Mouse (Mus musculus) heart, postnatal 0 days (tissue): ENCODE data around the gene Rsc1a1. TPM values are rescaled to one million over a fixed set of nuclear protein-coding genes. Genes with fewer than 3 reads are reported as not detected.

ENCODE experiments used
- ATAC-seq: fragments of 200-750 bp; cut with Nextera tagmentation; 2 replicates; pipeline ENCODE4 v1.8.0; 2017; ENCODE audit warnings: low read depth, moderate number of reproducible peaks, moderate library complexity; ENCODE audit not compliant: insufficient read depth
- DNase-seq: peaks from one replicate; pipeline ENCODE4 v3.0.0-alpha.2; 2016; ENCODE audit warnings: low spot score
- H3K27ac ChIP-seq: fragments of 300-500 bp; sonication (generic); 2 replicates; pipeline ENCODE4 v1.5.1; 2014; ENCODE audit warnings: low read depth, mild to moderate bottlenecking
- H3K27me3 ChIP-seq: fragments of 300-500 bp; sonication (generic); 2 replicates; pipeline ENCODE4 v1.6.1; 2014; ENCODE audit warnings: low read length, mixed read lengths; ENCODE audit not compliant: control insufficient read depth, insufficient read depth
- H3K36me3 ChIP-seq: fragments of 300-500 bp; sonication (generic); replicated peaks from 2 replicates; pipeline ENCODE4 v1.6.1; 2014; ENCODE audit warnings: low read length, mixed read lengths; ENCODE audit not compliant: control insufficient read depth, insufficient read depth
- H3K4me1 ChIP-seq: fragments of 300-500 bp; sonication (generic); 2 replicates; pipeline ENCODE4 v1.6.1; 2014; ENCODE audit warnings: antibody characterized with exemption; ENCODE audit not compliant: control insufficient read depth, insufficient read depth
- H3K4me2 ChIP-seq: fragments of 300-500 bp; sonication (generic); 2 replicates; pipeline ENCODE4 v1.6.1; 2014; ENCODE audit warnings: low read depth, mild to moderate bottlenecking, low read length, moderate library complexity
- H3K4me3 ChIP-seq: fragments of 300-500 bp; sonication (generic); 2 replicates; pipeline ENCODE4 v1.5.1; 2014; ENCODE audit warnings: low read depth, low read length
- H3K9ac ChIP-seq: fragments of 300-500 bp; sonication (generic); replicated peaks from 2 replicates; pipeline ENCODE4 v1.6.1; 2014; ENCODE audit warnings: low read depth, low read length, mixed read lengths
- H3K9me3 ChIP-seq: fragments of 300-500 bp; sonication (generic); replicated peaks from 2 replicates; pipeline ENCODE4 v1.6.1; 2016; ENCODE audit warnings: low read length; ENCODE audit not compliant: control insufficient read depth
- CTCF ChIP-seq: IDR thresholded peaks from 2 replicates; pipeline ENCODE4 v1.5.1; 2016; ENCODE audit warnings: antibody characterized with exemption, control low read depth, low read depth
- EP300 ChIP-seq: IDR thresholded peaks from 2 replicates; pipeline ENCODE4 v1.6.1; 2016; ENCODE audit warnings: antibody characterized with exemption, low read depth
- WGBS: fragments of 180-500 bp; shearing (Covaris S2); extraction: QIAGEN DNeasy Blood & Tissue Kit; methylation state at CpG from one replicate; pipeline ENCODE4 v1.1.7; 2014; 5-methylcytosine and 5-hydroxymethylcytosine counted together
- polyA plus RNA-seq: library from polyadenylated mRNA; unstranded; fragments of >200 nt; fragmentation: Nextera tagmentation; extraction: Ambion mirVana; gene quantifications from 2 replicates; pipeline ENCODE4 v1.2.1, GENCODE M21; 2015
- total RNA-seq: library from RNA; depleted of rRNA; stranded (reverse); fragments of >200 nt; gene quantifications from 2 replicates; pipeline ENCODE4 v1.2.3, GENCODE M21; 2014; ENCODE audit warnings: low replicate concordance

Rsc1a1 gene
- total and polyA plus RNA-seq, 2 experiments from 2014 or later, result 11.9 TPM; not detected in 1

DNA sequence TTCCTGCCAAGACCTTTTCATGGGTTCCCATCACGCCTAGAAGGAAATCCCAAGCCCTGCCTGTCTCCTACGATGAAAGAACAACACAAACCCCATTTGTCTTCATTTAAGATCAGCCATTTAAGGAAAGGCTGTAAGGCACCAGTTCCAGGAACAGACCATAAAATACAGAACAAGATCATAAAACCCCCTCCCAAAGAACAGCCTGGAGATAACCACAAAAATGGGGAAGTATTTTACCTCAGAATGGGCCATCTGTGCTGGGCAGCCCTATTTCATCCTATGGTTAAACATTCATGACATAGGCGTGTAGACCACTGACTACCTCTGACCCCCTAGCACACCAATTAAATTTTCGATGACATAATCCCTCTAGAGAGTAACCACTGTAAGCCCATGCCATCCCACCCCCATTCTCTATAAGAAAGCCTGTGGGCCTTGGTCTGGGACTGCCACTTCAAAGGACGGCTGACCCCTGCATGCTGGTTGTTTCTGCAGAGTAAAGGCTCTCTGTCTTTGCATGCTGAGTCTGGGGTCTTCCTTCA, 28.3 kb upstream of the Rsc1a1 start:
- DNase-seq (no peak), ATAC-seq (no peak)
- H3K36me3 ChIP-seq, result peaks cover 45% of the 10 kb centered on the region
- H3K4me2 ChIP-seq, result no peak overlapping the region
- peaks cover 18% of the 10 kb centered on the region; the same call in 1 of the 2 replicates for H3K4me1 ChIP-seq
- no peaks in the 10 kb centered on the region for H3K9me3 ChIP-seq
- H3K4me3 ChIP-seq, result no peak overlapping the region
- 81% methylated on average over 5 of the region's 5 CpGs for WGBS
- H3K27me3 ChIP-seq, result no peaks in the 10 kb centered on the region
- H3K9ac ChIP-seq, result no peak overlapping the region
- no peak overlapping the region for H3K27ac ChIP-seq
- TF ChIP-seq EP300 (no peak), CTCF (no peak)

GRCm38 (mm10) chr4:141711250-141711649, 25.9 kb upstream of the Rsc1a1 start:
- WGBS, result 92% methylated on average over 1 of the region's 1 CpGs
- H3K4me1 ChIP-seq, result peaks cover 14% of the 10 kb centered on the region; the same call in 1 of the 2 replicates
- no peak overlapping the region for H3K4me3 ChIP-seq
- H3K9ac ChIP-seq, result no peak overlapping the region
- peaks cover 67% of the 10 kb centered on the region for H3K36me3 ChIP-seq
- no peaks in the 10 kb centered on the region for H3K9me3 ChIP-seq
- no peaks in the 10 kb centered on the region for H3K27me3 ChIP-seq
- no peak overlapping the region for H3K4me2 ChIP-seq
- ATAC-seq, result no peak
- no peak for DNase-seq
- TF ChIP-seq EP300, result no peak
- no peak for TF ChIP-seq CTCF
- H3K27ac ChIP-seq, result no peak overlapping the region

DNA sequence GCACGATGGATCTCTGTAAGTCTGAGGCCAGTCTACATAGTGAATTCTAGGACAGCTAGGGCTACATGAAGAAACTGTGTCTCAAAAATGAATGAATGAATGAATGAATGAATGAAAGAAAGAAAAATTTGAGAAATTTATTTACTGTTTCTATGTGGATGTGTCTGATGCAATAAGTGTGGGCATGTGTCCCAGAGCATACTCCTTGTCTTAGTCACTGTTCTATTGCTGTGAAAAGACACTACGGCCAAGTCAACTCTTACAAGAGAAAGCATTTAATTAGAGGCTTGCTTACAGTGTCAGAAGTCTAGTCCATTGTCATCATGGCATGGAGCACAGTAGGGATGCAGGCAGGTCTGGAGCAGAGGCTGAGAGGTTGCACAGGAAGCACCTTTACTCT, 23.6 kb upstream of the Rsc1a1 start:
- 90% methylated on average over 2 of the region's 2 CpGs for WGBS
- H3K27me3 ChIP-seq, result no peaks in the 10 kb centered on the region
- H3K9me3 ChIP-seq, result no peaks in the 10 kb centered on the region
- H3K36me3 ChIP-seq, result peaks cover 89% of the 10 kb centered on the region
- H3K27ac ChIP-seq, result no peak overlapping the region
- no peak overlapping the region for H3K4me2 ChIP-seq
- H3K4me1 ChIP-seq, result no peaks in the 10 kb centered on the region
- ATAC-seq (no peak), DNase-seq (no peak)
- no peak overlapping the region for H3K4me3 ChIP-seq
- no peak overlapping the region for H3K9ac ChIP-seq
- no peak for TF ChIP-seq EP300

DNA sequence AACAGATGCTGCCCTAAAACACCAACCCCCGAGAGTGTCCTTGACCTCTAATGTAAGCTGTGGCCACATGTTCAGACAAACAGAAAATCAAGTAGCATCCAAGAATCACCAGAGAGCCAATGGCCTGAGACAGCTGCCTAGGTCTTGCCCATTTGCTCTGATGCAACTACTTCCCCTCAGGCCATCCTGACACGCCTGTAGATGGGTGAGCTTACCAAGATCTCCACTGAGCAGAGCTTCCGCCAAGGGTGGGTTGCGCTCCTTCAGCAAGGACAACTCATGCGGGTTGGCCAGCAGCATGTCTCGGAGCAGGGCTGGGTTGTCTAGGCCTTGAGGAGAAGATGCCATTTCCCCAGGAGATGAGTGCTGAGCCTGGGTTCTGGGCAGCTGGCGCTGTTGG, 22.6 kb upstream of the Rsc1a1 start:
- TF ChIP-seq EP300 (no peak), CTCF (no peak)
- 91% methylated on average over 7 of the region's 7 CpGs for WGBS
- H3K27ac ChIP-seq, result no peak overlapping the region

GRCm38 (mm10) chr4:141705331-141705730, 19.9 kb upstream of the Rsc1a1 start:
- 65% methylated on average over 4 of the region's 4 CpGs for WGBS
- no peak for ATAC-seq

More for the DNA sequence above, 22.6 kb upstream of the Rsc1a1 start:
- H3K4me2 ChIP-seq, result no peak overlapping the region
- no peak overlapping the region for H3K4me3 ChIP-seq
- H3K27me3 ChIP-seq, result no peaks in the 10 kb centered on the region
- H3K36me3 ChIP-seq, result peaks cover 95% of the 10 kb centered on the region
- DNase-seq (no peak), ATAC-seq (no peak)
- no peaks in the 10 kb centered on the region for H3K4me1 ChIP-seq
- H3K9ac ChIP-seq, result no peak overlapping the region
- H3K9me3 ChIP-seq, result no peaks in the 10 kb centered on the region

DNA sequence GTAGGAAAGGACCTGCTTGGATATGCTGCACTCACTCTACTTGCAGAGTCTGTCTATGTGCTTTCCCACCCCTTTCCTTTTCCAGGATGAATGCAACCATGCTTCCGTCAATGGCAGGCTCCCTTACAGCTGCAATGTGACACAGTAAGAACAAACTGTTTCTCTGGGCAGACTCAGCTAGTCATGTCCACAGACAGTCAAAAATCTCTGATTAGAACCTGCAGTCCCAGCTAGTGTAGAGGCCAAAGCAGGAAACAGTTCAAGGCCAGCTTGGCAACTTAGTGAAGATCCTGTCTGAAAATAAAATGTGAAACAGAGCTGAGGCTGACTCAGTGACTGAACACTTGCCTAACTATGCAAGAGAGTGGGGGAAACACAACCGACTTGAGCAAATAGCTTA, 19.2 kb upstream of the Rsc1a1 start:
- Histone ChIP-seq H3K9ac (no peak overlapping the region), H3K4me1 (no peaks in the 10 kb centered on the region), H3K27me3 (no peaks in the 10 kb centered on the region), H3K27ac (no peak overlapping the region), H3K4me3 (no peak overlapping the region), H3K4me2 (no peak overlapping the region), H3K36me3 (peaks cover 95% of the 10 kb centered on the region), H3K9me3 (no peaks in the 10 kb centered on the region)
- WGBS, result 78% methylated on average over 2 of the region's 2 CpGs
- DNase-seq (no peak), ATAC-seq (no peak)
- TF ChIP-seq CTCF (no peak), EP300 (no peak)

More at GRCm38 (mm10) chr4:141705331-141705730, 19.9 kb upstream of the Rsc1a1 start:
- Histone ChIP-seq H3K27ac (no peak overlapping the region), H3K4me3 (no peak overlapping the region), H3K9me3 (no peaks in the 10 kb centered on the region), H3K36me3 (peaks cover 96% of the 10 kb centered on the region), H3K27me3 (no peaks in the 10 kb centered on the region), H3K4me2 (no peak overlapping the region), H3K4me1 (no peaks in the 10 kb centered on the region), H3K9ac (no peak overlapping the region)
- TF ChIP-seq EP300, result no peak
- no peak for TF ChIP-seq CTCF
- DNase-seq, result no peak
